Mouse (Mus musculus) midbrain, embryonic 12.5 days (tissue): Measurements from ENCODE around the gene Tmem116. TPM values are rescaled to one million over a fixed set of nuclear protein-coding genes. Genes with fewer than 3 reads are reported as not detected.

Experiments used
- ATAC-seq: fragments of 200-750 bp; cut with Nextera tagmentation; 2 replicates; pipeline ENCODE4 v1.8.0; 2017; ENCODE audit warnings: low read depth, moderate TSS enrichment, moderate library complexity; ENCODE audit not compliant: low FRiP score
- H3K27ac ChIP-seq: fragments of 300-500 bp; sonication (generic); replicated peaks from 2 replicates; pipeline ENCODE4 v1.5.1; 2016; ENCODE audit warnings: mild to moderate bottlenecking
- H3K27me3 ChIP-seq: fragments of 300-500 bp; sonication (generic); 2 replicates; pipeline ENCODE4 v1.6.1; 2016; ENCODE audit warnings: mild to moderate bottlenecking
- H3K36me3 ChIP-seq: fragments of 300-500 bp; sonication (generic); 2 replicates; pipeline ENCODE4 v1.6.1; 2016
- H3K4me1 ChIP-seq: fragments of 300-500 bp; sonication (generic); 2 replicates; pipeline ENCODE4 v1.6.1; 2016
- H3K4me2 ChIP-seq: fragments of 300-500 bp; sonication (generic); replicated peaks from 2 replicates; pipeline ENCODE4 v1.6.1; 2016; ENCODE audit warnings: mild to moderate bottlenecking, moderate library complexity
- H3K4me3 ChIP-seq: fragments of 300-500 bp; sonication (generic); 2 replicates; pipeline ENCODE4 v1.5.1; 2016; ENCODE audit warnings: mild to moderate bottlenecking
- H3K9ac ChIP-seq: fragments of 300-500 bp; sonication (generic); replicated peaks from 2 replicates; pipeline ENCODE4 v1.6.1; 2016; ENCODE audit warnings: mild to moderate bottlenecking, moderate library complexity
- H3K9me3 ChIP-seq: fragments of 300-500 bp; sonication (generic); 2 replicates; pipeline ENCODE4 v1.6.1; 2016; ENCODE audit warnings: mild to moderate bottlenecking
- WGBS: fragments of 180-500 bp; shearing (Covaris S2); methylation state at CpG from one replicate; pipeline ENCODE4 v1.1.7; 2016; 5-methylcytosine and 5-hydroxymethylcytosine counted together
- polyA plus RNA-seq: library from polyadenylated mRNA; unstranded; fragments of >200 nt; fragmentation: Nextera tagmentation; extraction: Ambion mirVana; gene quantifications from 2 replicates; pipeline ENCODE4 v1.2.1, GENCODE M21; 2016

The Tmem116 gene
- polyA plus RNA-seq, 1 experiment from 2014 or later: 1.1 TPM

- H3K27ac ChIP-seq: no peak overlapping the region
- H3K36me3 ChIP-seq: peaks cover 42% of the 10 kb centered on the region
- no peak overlapping the region for H3K9ac ChIP-seq
- H3K27me3 ChIP-seq: no peaks in the 10 kb centered on the region
- H3K9me3 ChIP-seq: no peaks in the 10 kb centered on the region
- 89% methylated on average over 9 of the region's 9 CpGs for WGBS
- peaks cover 22% of the 10 kb centered on the region for H3K4me1 ChIP-seq
- peak overlapping the region; percentile 85 for H3K4me2 ChIP-seq
- no peak for ATAC-seq
- H3K4me3 ChIP-seq: no peak overlapping the region
Measured at GRCm38 (mm10) chr5:121450476-121450875, 1.2 kb upstream of the Tmem116 start.

GRCm38 (mm10) chr5:121451203-121451602 lies 490 bp upstream of the Tmem116 start:
- H3K27ac ChIP-seq: peak overlapping the region; percentile 92
- H3K9me3 ChIP-seq: no peaks in the 10 kb centered on the region
- peak overlapping the region; percentile 84 for H3K4me3 ChIP-seq
- peaks cover 35% of the 10 kb centered on the region for H3K36me3 ChIP-seq
- 28% methylated on average over 8 of the region's 8 CpGs for WGBS
- H3K27me3 ChIP-seq: no peaks in the 10 kb centered on the region
- H3K4me1 ChIP-seq: peaks cover 22% of the 10 kb centered on the region
- no peak for ATAC-seq
- peak overlapping the region; percentile 85 for H3K4me2 ChIP-seq
- H3K9ac ChIP-seq: peak overlapping the region; percentile 83

- peaks cover 22% of the 10 kb centered on the region for H3K4me1 ChIP-seq
- H3K4me2 ChIP-seq: peak within 1 kb of the TSS; percentile 85
- H3K27ac ChIP-seq: peak within 1 kb of the TSS; percentile 92
- WGBS: under 1% methylated on average over 66 of the region's 97 CpGs
- H3K9ac ChIP-seq: peak within 1 kb of the TSS; percentile 93
- no peaks in the 10 kb centered on the region for H3K9me3 ChIP-seq
- peak; percentile 90 for ATAC-seq
- H3K27me3 ChIP-seq: no peaks in the 10 kb centered on the region
- H3K36me3 ChIP-seq: peaks cover 25% of the 10 kb centered on the region
- H3K4me3 ChIP-seq: peak within 1 kb of the TSS; percentile 84
Measured at GRCm38 (mm10) chr5:121452026-121452869, 555 bp downstream of the Tmem116 start, which contains the start of gene Erp29. Gene Erp29 (minus strand): TSS chr5:121452506.

- ATAC-seq: no peak
- Histone ChIP-seq H3K36me3 (peaks cover 18% of the 10 kb centered on the region), H3K27ac (peak overlapping the region; percentile 92), H3K9ac (peak overlapping the region; percentile 93), H3K27me3 (no peaks in the 10 kb centered on the region), H3K4me3 (peak overlapping the region; percentile 84), H3K4me1 (peaks cover 22% of the 10 kb centered on the region), H3K9me3 (no peaks in the 10 kb centered on the region), H3K4me2 (peak overlapping the region; percentile 85)
- 6% methylated on average over 9 of the region's 9 CpGs for WGBS
Measured at GRCm38 (mm10) chr5:121452906-121453305, 1.2 kb downstream of the Tmem116 start.

GRCm38 (mm10) chr5:121453743-121454502 lies 2.2 kb downstream of the Tmem116 start:
- 93% methylated on average over 13 of the region's 13 CpGs for WGBS
- H3K4me2 ChIP-seq: peak overlapping the region; percentile 85; the same call in 1 of the 2 replicates
- H3K4me3 ChIP-seq: 0 out of 2 replicates have a peak overlapping the region, but pooled peaks have one; percentile 84
- no peaks in the 10 kb centered on the region for H3K9me3 ChIP-seq
- ATAC-seq: no peak
- H3K9ac ChIP-seq: no peak overlapping the region
- H3K27ac ChIP-seq: no peak overlapping the region
- H3K27me3 ChIP-seq: no peaks in the 10 kb centered on the region
- H3K4me1 ChIP-seq: peaks cover 22% of the 10 kb centered on the region
- peaks cover 8% of the 10 kb centered on the region for H3K36me3 ChIP-seq

GRCm38 (mm10) chr5:121454503-121454782 lies 2.8 kb downstream of the Tmem116 start:
- peaks cover 22% of the 10 kb centered on the region for H3K4me1 ChIP-seq
- H3K27me3 ChIP-seq: no peaks in the 10 kb centered on the region
- 89% methylated on average over 3 of the region's 3 CpGs for WGBS
- H3K27ac ChIP-seq: no peak overlapping the region
- no peak overlapping the region for H3K4me2 ChIP-seq
- no peak overlapping the region for H3K4me3 ChIP-seq
- H3K9ac ChIP-seq: no peak overlapping the region
- ATAC-seq: no peak
- H3K36me3 ChIP-seq: peaks cover 3% of the 10 kb centered on the region; the same call in 1 of the 2 replicates
- H3K9me3 ChIP-seq: no peaks in the 10 kb centered on the region

GRCm38 (mm10) chr5:121455510-121456265 lies 4.0 kb downstream of the Tmem116 start:
- Histone ChIP-seq H3K9ac (no peak overlapping the region), H3K4me3 (no peak overlapping the region), H3K4me2 (no peak overlapping the region), H3K27me3 (no peaks in the 10 kb centered on the region), H3K36me3 (no peaks in the 10 kb centered on the region), H3K4me1 (peaks cover 18% of the 10 kb centered on the region), H3K9me3 (no peaks in the 10 kb centered on the region), H3K27ac (no peak overlapping the region)
- ATAC-seq: no peak
- WGBS: 88% methylated on average over 9 of the region's 9 CpGs

- H3K4me1 ChIP-seq: no peaks in the 10 kb centered on the region
- no peak overlapping the region for H3K4me2 ChIP-seq
- no peak overlapping the region for H3K27ac ChIP-seq
- no peaks in the 10 kb centered on the region for H3K36me3 ChIP-seq
- 75% methylated on average over 4 of the region's 4 CpGs for WGBS
- no peaks in the 10 kb centered on the region for H3K9me3 ChIP-seq
- no peak overlapping the region for H3K9ac ChIP-seq
- no peak overlapping the region for H3K4me3 ChIP-seq
- H3K27me3 ChIP-seq: no peaks in the 10 kb centered on the region
- ATAC-seq: no peak
Measured at GRCm38 (mm10) chr5:121461339-121462170, 9.9 kb downstream of the Tmem116 start.

- WGBS: 53% methylated on average over 1 of the region's 1 CpGs
- Histone ChIP-seq H3K4me1 (no peaks in the 10 kb centered on the region), H3K9me3 (no peaks in the 10 kb centered on the region), H3K27me3 (no peaks in the 10 kb centered on the region), H3K4me3 (no peak overlapping the region), H3K4me2 (no peak overlapping the region), H3K36me3 (no peaks in the 10 kb centered on the region), H3K9ac (no peak overlapping the region), H3K27ac (no peak overlapping the region)
- ATAC-seq: no peak
Measured at GRCm38 (mm10) chr5:121462171-121462502, 10.4 kb downstream of the Tmem116 start.

- WGBS: 69% methylated on average over 5 of the region's 5 CpGs
- Histone ChIP-seq H3K36me3 (no peaks in the 10 kb centered on the region), H3K9ac (no peak overlapping the region), H3K4me3 (no peak overlapping the region), H3K9me3 (no peaks in the 10 kb centered on the region), H3K4me1 (no peaks in the 10 kb centered on the region), H3K27me3 (no peaks in the 10 kb centered on the region), H3K27ac (no peak overlapping the region), H3K4me2 (no peak overlapping the region)
- no peak for ATAC-seq
Measured at GRCm38 (mm10) chr5:121462967-121463366, 11.3 kb downstream of the Tmem116 start.

GRCm38 (mm10) chr5:121463601-121464250 lies 12.0 kb downstream of the Tmem116 start:
- H3K4me1 ChIP-seq: no peaks in the 10 kb centered on the region
- no peak for ATAC-seq
- no peaks in the 10 kb centered on the region for H3K36me3 ChIP-seq
- H3K4me2 ChIP-seq: no peak overlapping the region
- no peak overlapping the region for H3K4me3 ChIP-seq
- H3K9ac ChIP-seq: no peak overlapping the region
- H3K9me3 ChIP-seq: no peaks in the 10 kb centered on the region
- no peaks in the 10 kb centered on the region for H3K27me3 ChIP-seq
- H3K27ac ChIP-seq: no peak overlapping the region
- 77% methylated on average over 5 of the region's 5 CpGs for WGBS
